Mouse (Mus musculus) liver, embryonic 16.5 days (tissue): ENCODE data around the gene Cab39. TPM values are rescaled to one million over a fixed set of nuclear protein-coding genes. Genes with fewer than 3 reads are reported as not detected.

Experiments
- ATAC-seq: fragments of 200-750 bp; cut with Nextera tagmentation; 2 replicates; pipeline ENCODE4 v1.8.0; 2017; ENCODE audit warnings: low read depth, mild to moderate bottlenecking, moderate number of reproducible peaks, moderate library complexity
- H3K27ac ChIP-seq: fragments of 300-500 bp; sonication (generic); 2 replicates; pipeline ENCODE4 v1.5.1; 2014; ENCODE audit warnings: mild to moderate bottlenecking, low read length
- H3K27me3 ChIP-seq: fragments of 300-500 bp; sonication (generic); 2 replicates; pipeline ENCODE4 v1.6.1; 2014; ENCODE audit warnings: low read depth, low read length, mixed read lengths; ENCODE audit not compliant: control insufficient read depth, insufficient read depth
- H3K36me3 ChIP-seq: fragments of 300-500 bp; sonication (generic); 2 replicates; pipeline ENCODE4 v1.6.1; 2014; ENCODE audit warnings: mild to moderate bottlenecking; ENCODE audit not compliant: control insufficient read depth, insufficient read depth
- H3K4me1 ChIP-seq: fragments of 300-500 bp; sonication (generic); 2 replicates; pipeline ENCODE4 v1.6.1; 2014; ENCODE audit warnings: low read depth, low read length, mixed read lengths; ENCODE audit not compliant: control insufficient read depth
- H3K4me2 ChIP-seq: fragments of 300-500 bp; sonication (generic); 2 replicates; pipeline ENCODE4 v1.6.1; 2014; ENCODE audit warnings: low read depth, low read length, mixed read lengths
- H3K4me3 ChIP-seq: fragments of 300-500 bp; sonication (generic); 2 replicates; pipeline ENCODE4 v1.5.1; 2014; ENCODE audit warnings: low read depth, mild to moderate bottlenecking, low read length
- H3K9ac ChIP-seq: fragments of 300-500 bp; sonication (generic); 2 replicates; pipeline ENCODE4 v1.6.1; 2014; ENCODE audit warnings: low read depth, low read length
- H3K9me3 ChIP-seq: fragments of 300-500 bp; sonication (generic); replicated peaks from 2 replicates; pipeline ENCODE4 v1.6.1; 2016; ENCODE audit warnings: low read length; ENCODE audit not compliant: control insufficient read depth
- WGBS: fragments of 180-500 bp; shearing (Covaris S2); extraction: QIAGEN DNeasy Blood & Tissue Kit; methylation state at CpG from one replicate; pipeline ENCODE4 v1.1.7; 2014; ENCODE audit not compliant: insufficient replicate concordance; 5-methylcytosine and 5-hydroxymethylcytosine counted together
- polyA plus RNA-seq: library from polyadenylated mRNA; unstranded; fragments of >200 nt; fragmentation: Nextera tagmentation; extraction: Ambion mirVana; gene quantifications from 2 replicates; pipeline ENCODE4 v1.2.1, GENCODE M21; 2015

The Cab39 gene
- polyA plus RNA-seq, 1 experiment from 2014 or later = 11.2 TPM

DNA sequence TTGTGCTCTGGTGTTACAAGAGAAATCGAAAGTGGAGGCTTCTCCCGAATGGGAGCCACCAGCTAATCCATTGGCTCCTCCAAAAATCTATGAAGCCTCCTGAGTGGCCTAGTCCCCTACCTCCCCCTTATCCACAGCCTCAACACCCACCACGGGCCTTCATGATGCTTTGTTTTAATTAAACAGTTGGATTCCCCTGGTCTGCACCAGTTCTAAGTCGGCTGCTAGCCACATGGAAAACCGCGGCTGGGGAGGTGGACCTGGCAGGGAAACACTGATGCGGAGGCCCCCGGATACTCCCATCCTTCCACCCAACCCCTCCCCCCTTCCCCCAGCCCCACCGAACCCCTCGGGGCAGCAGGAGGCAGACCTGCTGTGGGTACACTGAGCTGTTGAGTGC lies 71.1 kb downstream of the Cab39 start:
- peaks cover 2% of the 10 kb centered on the region; the same call in 1 of the 2 replicates for H3K9me3 ChIP-seq
- no peak overlapping the region for H3K4me3 ChIP-seq
- no peaks in the 10 kb centered on the region for H3K27me3 ChIP-seq
- WGBS = 73% methylated on average over 10 of the region's 10 CpGs
- H3K27ac ChIP-seq = no peak overlapping the region
- no peak overlapping the region for H3K9ac ChIP-seq
- H3K36me3 ChIP-seq = no peaks in the 10 kb centered on the region
- H3K4me1 ChIP-seq = no peaks in the 10 kb centered on the region
- no peak overlapping the region for H3K4me2 ChIP-seq
- peak; percentile 67; the same call in 1 of the 2 replicates for ATAC-seq

DNA sequence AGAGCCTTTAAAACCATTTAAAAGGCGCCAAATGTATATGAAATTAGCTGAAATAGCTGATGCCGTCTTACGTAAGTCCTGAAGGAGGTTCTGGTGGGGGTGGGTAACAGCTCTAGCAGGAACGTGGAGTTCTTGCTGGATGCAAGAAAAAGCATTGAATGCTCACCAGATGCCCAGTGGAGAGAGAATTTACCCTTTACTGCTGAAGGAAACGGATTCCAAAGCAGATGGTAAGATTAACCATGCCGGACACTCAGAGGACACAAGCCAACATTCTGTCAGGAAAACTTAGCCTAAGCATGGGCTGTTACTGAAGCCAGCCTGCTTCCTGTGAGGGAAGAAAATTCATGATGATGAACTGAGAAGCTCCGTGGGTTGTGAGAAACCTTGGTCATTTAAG lies 76.8 kb downstream of the Cab39 start:
- no peak for ATAC-seq
- no peaks in the 10 kb centered on the region; the same call in 1 of the 2 replicates for H3K9me3 ChIP-seq
- no peak overlapping the region for H3K4me3 ChIP-seq
- no peak overlapping the region for H3K9ac ChIP-seq
- H3K27ac ChIP-seq = no peak overlapping the region
- no peaks in the 10 kb centered on the region for H3K36me3 ChIP-seq
- no peak overlapping the region for H3K4me2 ChIP-seq
- H3K27me3 ChIP-seq = no peaks in the 10 kb centered on the region
- H3K4me1 ChIP-seq = no peaks in the 10 kb centered on the region
- 71% methylated on average over 7 of the region's 7 CpGs for WGBS

- 61% methylated on average over 2 of the region's 2 CpGs for WGBS
- Histone ChIP-seq H3K27me3 (no peaks in the 10 kb centered on the region), H3K9ac (no peak overlapping the region), H3K4me2 (no peak overlapping the region), H3K4me1 (no peaks in the 10 kb centered on the region), H3K9me3 (no peaks in the 10 kb centered on the region; the same call in 1 of the 2 replicates), H3K36me3 (no peaks in the 10 kb centered on the region), H3K4me3 (no peak overlapping the region), H3K27ac (no peak overlapping the region)
- no peak for ATAC-seq
These were observed 77.3 kb downstream of the Cab39 start for GRCm38 (mm10) chr1:85870546-85870945.

DNA sequence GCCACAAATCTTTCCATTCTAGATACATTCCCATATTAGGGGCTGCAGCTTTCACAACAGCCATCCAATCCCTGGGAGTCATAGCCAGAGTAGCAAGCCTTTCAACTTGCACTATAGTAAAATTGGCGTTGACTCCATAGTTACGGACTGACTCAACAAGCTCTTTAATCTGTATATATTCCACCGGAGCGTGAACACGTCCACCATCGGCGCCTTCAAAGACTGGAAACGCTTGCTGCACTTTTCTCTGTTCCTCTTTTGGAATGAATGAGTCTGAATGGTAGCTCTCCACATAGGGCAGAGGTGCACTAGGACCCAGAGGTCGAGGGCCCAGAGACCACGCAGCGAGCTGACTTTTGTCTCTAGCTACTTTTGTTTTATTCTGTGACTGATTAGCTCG lies 88.8 kb downstream of the Cab39 start:
- no peaks in the 10 kb centered on the region for H3K4me1 ChIP-seq
- no peak overlapping the region for H3K4me2 ChIP-seq
- no peak overlapping the region for H3K9ac ChIP-seq
- no peak for ATAC-seq
- no peaks in the 10 kb centered on the region for H3K36me3 ChIP-seq
- H3K9me3 ChIP-seq = no peaks in the 10 kb centered on the region; the same call in 1 of the 2 replicates
- 74% methylated on average over 12 of the region's 12 CpGs for WGBS
- no peak overlapping the region for H3K4me3 ChIP-seq
- H3K27ac ChIP-seq = no peak overlapping the region
- H3K27me3 ChIP-seq = no peaks in the 10 kb centered on the region

DNA sequence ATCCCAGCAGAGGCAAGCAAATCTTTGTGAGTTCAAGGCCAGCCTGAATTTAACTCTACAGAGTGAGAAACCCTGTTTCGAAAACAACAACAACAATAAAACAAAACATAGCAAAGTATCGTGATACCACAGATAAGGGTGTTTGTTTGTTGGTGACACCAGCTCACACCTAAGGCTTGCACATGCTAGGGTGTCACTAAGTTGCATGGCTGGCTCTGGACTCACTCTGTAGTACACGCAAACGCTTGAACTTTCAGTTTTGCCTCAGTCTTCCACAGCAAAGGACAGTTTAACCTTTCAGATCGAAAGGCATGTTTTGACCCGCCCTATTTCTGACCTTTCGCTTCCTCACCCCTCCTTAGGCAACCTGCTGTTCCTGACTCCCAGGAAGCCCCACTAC lies 94.0 kb downstream of the Cab39 start:
- Histone ChIP-seq H3K36me3 (no peaks in the 10 kb centered on the region), H3K27ac (no peak overlapping the region), H3K4me2 (no peak overlapping the region), H3K9me3 (no peaks in the 10 kb centered on the region; the same call in 1 of the 2 replicates), H3K4me3 (no peak overlapping the region), H3K27me3 (no peaks in the 10 kb centered on the region), H3K9ac (no peak overlapping the region), H3K4me1 (no peaks in the 10 kb centered on the region)
- ATAC-seq = no peak
- WGBS = 72% methylated on average over 7 of the region's 7 CpGs

GRCm38 (mm10) chr1:85894231-85894747 lies 101.0 kb downstream of the Cab39 start, which contains the start of gene Itm2c:
TSS of gene Itm2c (plus strand) at chr1:85894281.
- Histone ChIP-seq H3K27me3 (no peaks in the 10 kb centered on the region), H3K27ac (peak within 1 kb of the TSS; percentile 41), H3K36me3 (no peaks in the 10 kb centered on the region), H3K4me3 (peak within 1 kb of the TSS; percentile 76), H3K4me2 (peak within 1 kb of the TSS; percentile 84), H3K4me1 (peaks cover 30% of the 10 kb centered on the region), H3K9me3 (no peaks in the 10 kb centered on the region), H3K9ac (peak within 1 kb of the TSS; percentile 71)
- ATAC-seq = peak; percentile 64
- WGBS = 2% methylated on average over 35 of the region's 35 CpGs

DNA sequence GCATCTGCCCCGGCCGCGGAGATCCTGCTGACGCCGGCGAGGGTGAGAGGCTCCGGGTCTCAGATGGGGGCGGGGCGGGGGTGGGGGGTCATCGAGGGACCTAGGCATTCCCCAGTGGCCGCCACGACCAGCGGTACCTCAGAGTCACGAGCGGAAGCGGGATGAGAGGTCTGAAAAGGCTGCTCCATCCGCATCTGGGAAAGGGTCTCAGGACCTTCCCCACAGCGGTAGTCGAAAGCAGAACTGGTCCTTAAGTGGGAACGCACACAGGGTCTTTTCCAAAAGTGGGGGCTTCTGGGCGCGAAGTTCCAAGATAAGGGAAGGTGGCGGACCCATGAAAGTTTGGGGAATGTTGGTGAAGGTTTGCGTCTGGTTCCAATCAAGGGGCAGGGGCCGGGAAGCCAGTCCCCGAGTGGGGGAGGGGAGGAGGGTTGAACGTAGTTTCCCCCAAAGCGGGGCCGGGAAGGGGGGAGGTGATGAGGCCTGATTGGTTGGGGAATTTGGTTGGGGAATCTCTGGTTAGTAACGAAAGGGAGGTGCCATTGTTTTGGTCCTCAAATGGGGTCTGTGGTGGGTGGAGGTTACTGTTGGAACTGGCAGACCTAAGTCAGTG lies 101.6 kb downstream of the Cab39 start:
- peak overlapping the region; percentile 71 for H3K9ac ChIP-seq
- H3K4me3 ChIP-seq = peak overlapping the region; percentile 76
- peaks cover 30% of the 10 kb centered on the region for H3K4me1 ChIP-seq
- H3K4me2 ChIP-seq = peak overlapping the region; percentile 84
- H3K27ac ChIP-seq = peak overlapping the region; percentile 41
- H3K36me3 ChIP-seq = no peaks in the 10 kb centered on the region
- WGBS = 0% methylated on average over 30 of the region's 30 CpGs
- no peaks in the 10 kb centered on the region for H3K9me3 ChIP-seq
- 0 out of 2 replicates have a peak, but pooled peaks have one; percentile 5 for ATAC-seq
- no peaks in the 10 kb centered on the region for H3K27me3 ChIP-seq

DNA sequence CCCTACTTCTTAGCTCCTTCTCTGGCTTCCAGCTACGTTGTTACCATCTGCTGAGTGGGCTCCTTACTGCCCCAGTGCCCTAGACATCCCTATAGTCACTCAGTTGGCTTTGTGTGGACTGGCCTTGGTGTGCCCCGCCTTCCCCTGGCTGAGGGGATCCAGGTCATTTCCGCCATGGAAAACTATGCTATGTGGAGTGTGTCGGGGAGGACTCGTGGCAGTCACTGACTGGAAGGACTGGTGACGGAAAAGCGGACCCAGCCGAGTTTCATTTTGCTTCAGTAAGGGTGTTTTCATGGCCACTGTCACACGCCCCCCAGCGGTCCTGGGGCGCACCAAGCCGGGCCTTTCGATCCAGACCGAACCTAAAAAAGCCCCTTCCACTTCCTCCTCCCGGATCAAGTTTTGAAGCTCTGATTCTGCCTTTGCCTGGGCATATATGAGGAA lies 102.2 kb downstream of the Cab39 start:
- Histone ChIP-seq H3K4me1 (peaks cover 35% of the 10 kb centered on the region), H3K36me3 (no peaks in the 10 kb centered on the region), H3K27me3 (no peaks in the 10 kb centered on the region), H3K27ac (peak overlapping the region; percentile 41), H3K9me3 (no peaks in the 10 kb centered on the region), H3K4me3 (peak overlapping the region; percentile 76), H3K9ac (peak overlapping the region; percentile 71), H3K4me2 (peak overlapping the region; percentile 84)
- WGBS = 6% methylated on average over 15 of the region's 15 CpGs
- ATAC-seq = peak; percentile 59

DNA sequence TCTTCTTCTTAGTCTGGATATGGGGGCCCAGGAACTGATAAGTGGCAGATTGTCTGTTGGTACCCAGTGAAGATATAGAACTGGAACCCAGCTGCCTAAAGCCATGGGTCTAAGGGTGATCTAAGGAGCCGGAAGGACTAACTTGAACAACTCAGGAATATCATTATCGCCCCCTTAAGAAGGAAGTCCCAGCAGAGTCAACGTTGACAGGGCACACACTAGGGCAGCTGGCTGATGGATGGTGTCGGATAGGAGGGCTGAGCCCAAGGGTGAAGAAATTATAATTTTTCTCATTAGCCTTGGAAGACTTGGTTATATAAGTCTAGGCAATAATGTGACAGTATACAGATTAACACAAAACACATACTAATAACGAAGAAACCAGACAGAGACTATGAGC lies 102.9 kb downstream of the Cab39 start:
- Histone ChIP-seq H3K9ac (no peak overlapping the region), H3K27me3 (no peaks in the 10 kb centered on the region), H3K9me3 (no peaks in the 10 kb centered on the region), H3K36me3 (no peaks in the 10 kb centered on the region), H3K4me1 (peaks cover 38% of the 10 kb centered on the region), H3K4me2 (peak overlapping the region; percentile 84), H3K4me3 (no peak overlapping the region), H3K27ac (0 out of 2 replicates have a peak overlapping the region, but pooled peaks have one; percentile 3)
- no peak for ATAC-seq
- 65% methylated on average over 5 of the region's 5 CpGs for WGBS
